Mouse (Mus musculus) limb, embryonic 14.5 days (tissue): ENCODE data around the gene Trappc12. TPM values are rescaled to one million over a fixed set of nuclear protein-coding genes. Genes with fewer than 3 reads are reported as not detected.

Experiments used
- ATAC-seq: fragments of 200-750 bp; cut with Nextera tagmentation; 2 replicates; pipeline ENCODE4 v1.8.0; 2017; ENCODE audit warnings: low read depth, moderate number of reproducible peaks, moderate TSS enrichment; ENCODE audit not compliant: low FRiP score
- DNase-seq: peaks from one replicate; pipeline ENCODE4 v3.0.0-alpha.2; 2015; ENCODE audit warnings: low spot score
- H3K27ac ChIP-seq: fragments of 300-500 bp; sonication (generic); replicated peaks from 2 replicates; pipeline ENCODE4 v1.5.1; 2014; ENCODE audit warnings: low read depth, mild to moderate bottlenecking, low read length, moderate library complexity, mixed read lengths
- H3K27me3 ChIP-seq: fragments of 300-500 bp; sonication (generic); 2 replicates; pipeline ENCODE4 v1.6.1; 2014; ENCODE audit warnings: low read length, mixed read lengths; ENCODE audit not compliant: control insufficient read depth, insufficient read depth
- H3K36me3 ChIP-seq: fragments of 300-500 bp; sonication (generic); 2 replicates; pipeline ENCODE4 v1.6.1; 2014; ENCODE audit warnings: mild to moderate bottlenecking, low read length, moderate library complexity, mixed read lengths; ENCODE audit not compliant: control insufficient read depth, insufficient read depth
- H3K4me1 ChIP-seq: fragments of 300-500 bp; sonication (generic); 2 replicates; pipeline ENCODE4 v1.6.1; 2014; ENCODE audit warnings: antibody characterized with exemption, low read length, mixed read lengths; ENCODE audit not compliant: control insufficient read depth, insufficient read depth
- H3K4me2 ChIP-seq: fragments of 300-500 bp; sonication (generic); replicated peaks from 2 replicates; pipeline ENCODE4 v1.6.1; 2014; ENCODE audit warnings: low read depth, mild to moderate bottlenecking, low read length, moderate library complexity; ENCODE audit not compliant: severe bottlenecking
- H3K4me3 ChIP-seq: fragments of 300-500 bp; sonication (generic); replicated peaks from 2 replicates; pipeline ENCODE4 v1.5.1; 2014; ENCODE audit warnings: low read length
- H3K9ac ChIP-seq: fragments of 300-500 bp; sonication (generic); 2 replicates; pipeline ENCODE4 v1.6.1; 2014; ENCODE audit warnings: mild to moderate bottlenecking, low read depth, low read length, moderate library complexity; ENCODE audit not compliant: severe bottlenecking
- H3K9me3 ChIP-seq: fragments of 300-500 bp; sonication (generic); 2 replicates; pipeline ENCODE4 v1.6.1; 2016; ENCODE audit warnings: low read length; ENCODE audit not compliant: control insufficient read depth
- POLR2A ChIP-seq: fragments of 200-500 bp; IDR thresholded peaks from 2 replicates; pipeline ENCODE4 v1.8.0; 2012; ENCODE audit warnings: inconsistent platforms, mild to moderate bottlenecking, moderate library complexity, borderline replicate concordance; ENCODE audit not compliant: insufficient read depth, insufficient read length; ENCODE audit errors: extremely low read depth
- WGBS: fragments of 180-500 bp; shearing (Covaris S2); extraction: QIAGEN DNeasy Blood & Tissue Kit; methylation state at CpG from one replicate; pipeline ENCODE4 v1.1.7; 2014; 5-methylcytosine and 5-hydroxymethylcytosine counted together
- polyA plus RNA-seq, 2 experiments: library from polyadenylated mRNA; depleted of rRNA in 1 of 2; stranded (reverse) in 1 of 2; unstranded in 1 of 2; fragments of >200 nt; fragmentation: Nextera tagmentation in 1 of 2; extraction: Ambion mirVana in 1 of 2; gene quantifications; 2 replicates each; pipeline versions ENCODE4 v1.2.1 to v1.2.3; 2012 to 2014

Gene Trappc12
- polyA plus RNA-seq, 2 experiments, result 36.0 to 37.2 TPM

GRCm38 (mm10) chr12:28697821-28698595 lies 52.3 kb downstream of the Trappc12 start:
- H3K9me3 ChIP-seq, result no peaks in the 10 kb centered on the region
- ATAC-seq (no peak), DNase-seq (no peak)
- no peak overlapping the region for H3K9ac ChIP-seq
- H3K4me3 ChIP-seq, result no peak overlapping the region
- H3K4me2 ChIP-seq, result no peak overlapping the region
- no peak for TF ChIP-seq POLR2A
- H3K36me3 ChIP-seq, result peaks cover 22% of the 10 kb centered on the region
- no peak overlapping the region for H3K27ac ChIP-seq
- no peaks in the 10 kb centered on the region; the same call in 1 of the 2 replicates for H3K4me1 ChIP-seq
- H3K27me3 ChIP-seq, result no peaks in the 10 kb centered on the region
- 70% methylated on average over 14 of the region's 14 CpGs for WGBS

GRCm38 (mm10) chr12:28694776-28695175 lies 55.5 kb downstream of the Trappc12 start:
- DNase-seq, result no peak
- Histone ChIP-seq H3K27me3 (no peaks in the 10 kb centered on the region), H3K4me1 (no peaks in the 10 kb centered on the region; the same call in 1 of the 2 replicates), H3K27ac (no peak overlapping the region), H3K9ac (no peak overlapping the region), H3K36me3 (peaks cover 43% of the 10 kb centered on the region), H3K4me2 (no peak overlapping the region), H3K4me3 (no peak overlapping the region), H3K9me3 (no peaks in the 10 kb centered on the region)
- ATAC-seq, result no peak
- no peak for TF ChIP-seq POLR2A
- WGBS, result 89% methylated on average over 7 of the region's 7 CpGs

- WGBS, result 85% methylated on average over 2 of the region's 2 CpGs
- no peak overlapping the region for H3K27ac ChIP-seq
- H3K4me2 ChIP-seq, result no peak overlapping the region
- DNase-seq, result no peak
- no peaks in the 10 kb centered on the region for H3K4me1 ChIP-seq
- TF ChIP-seq POLR2A, result no peak
- ATAC-seq, result no peak
- no peaks in the 10 kb centered on the region for H3K27me3 ChIP-seq
- peaks cover 47% of the 10 kb centered on the region for H3K36me3 ChIP-seq
- H3K9me3 ChIP-seq, result no peaks in the 10 kb centered on the region
- H3K4me3 ChIP-seq, result no peak overlapping the region
- no peak overlapping the region for H3K9ac ChIP-seq
Measured at GRCm38 (mm10) chr12:28694231-28694630, 56.0 kb downstream of the Trappc12 start.

GRCm38 (mm10) chr12:28693738-28694137 lies 56.5 kb downstream of the Trappc12 start:
- H3K27me3 ChIP-seq, result no peaks in the 10 kb centered on the region
- no peaks in the 10 kb centered on the region for H3K9me3 ChIP-seq
- no peak overlapping the region for H3K9ac ChIP-seq
- H3K4me2 ChIP-seq, result no peak overlapping the region
- ATAC-seq (no peak), DNase-seq (no peak)
- TF ChIP-seq POLR2A, result no peak
- no peaks in the 10 kb centered on the region for H3K4me1 ChIP-seq
- no peak overlapping the region for H3K4me3 ChIP-seq
- peaks cover 51% of the 10 kb centered on the region for H3K36me3 ChIP-seq
- H3K27ac ChIP-seq, result no peak overlapping the region
- 84% methylated on average over 3 of the region's 3 CpGs for WGBS

GRCm38 (mm10) chr12:28690730-28691129 lies 59.5 kb downstream of the Trappc12 start:
- no peaks in the 10 kb centered on the region for H3K9me3 ChIP-seq
- H3K27me3 ChIP-seq, result no peaks in the 10 kb centered on the region
- H3K4me1 ChIP-seq, result no peaks in the 10 kb centered on the region
- 93% methylated on average over 7 of the region's 7 CpGs for WGBS
- no peak overlapping the region for H3K4me3 ChIP-seq
- H3K4me2 ChIP-seq, result no peak overlapping the region
- DNase-seq (no peak), ATAC-seq (no peak)
- no peak for TF ChIP-seq POLR2A
- H3K9ac ChIP-seq, result no peak overlapping the region
- peaks cover 43% of the 10 kb centered on the region for H3K36me3 ChIP-seq
- no peak overlapping the region for H3K27ac ChIP-seq
